Mouse (Mus musculus): Measurements from ENCODE around the gene Mrps30.

- TF ChIP-seq POLR2A (IDR thresholded peaks at IDR 0.05; ENCODE audit: insufficient read depth, low read depth, low read length): no peak
- no peak for TF ChIP-seq CTCF (IDR thresholded peaks at IDR 0.05)
Measured at GRCm38 (mm10) chr13:118372871-118373270, 14.2 kb downstream of the Mrps30 start.
